Mouse (Mus musculus): Measurements from ENCODE around the gene Pde7b. TPM values are rescaled to one million over a fixed set of nuclear protein-coding genes. Genes with fewer than 3 reads are reported as not detected.
"Not testable (repeated sequence)": the region's sequence is repeated elsewhere in the genome, so short reads cannot be mapped to it uniquely, and the experiment has no call there.

The Pde7b gene
- total and polyA plus RNA-seq, 3 experiments: not detected

- Histone ChIP-seq H3K36me3 (replicated peaks in 1 of 2; ENCODE audit: control insufficient read depth in 1 of 2, insufficient read depth in 1 of 2, low read length in 1 of 2) (no peaks in the 10 kb centered on the region), H3K79me2 (replicated peaks; ENCODE audit: control insufficient read depth, extremely low read depth, insufficient read depth, poor library complexity, severe bottlenecking) (no peaks in the 10 kb centered on the region), H3K9ac (ENCODE audit: insufficient read depth, low read depth) (no peak overlapping the region), H3K4me3 (replicated peaks in 1 of 3; ENCODE audit: low read depth in 2 of 3, low read length in 2 of 3, poor library complexity in 1 of 3) (no peak overlapping the region), H3K27ac (ENCODE audit: insufficient read depth, low read depth) (no peak overlapping the region), H3K9me3 (replicated peaks; ENCODE audit: low read length) (no peaks in the 10 kb centered on the region), H3K27me3 (replicated peaks) (no peaks in the 10 kb centered on the region), H3K4me2 (ENCODE audit: insufficient read depth, low read depth, poor library complexity, severe bottlenecking) (no peak overlapping the region), H3K4me1 (ENCODE audit: control insufficient read depth in 1 of 2, insufficient read depth in 2 of 2) (no peaks in the 10 kb centered on the region)
- in situ Hi-C loops (cut with MboI; ENCODE audit: low pct_ligation_motif_present, low pct_unique_long_range_greater_than_20kb, low sequenced_read_pairs) (no loop called here), dilution Hi-C loops (cut with MboI; ENCODE audit: extremely low pct_ligation_motif_present, extremely low pct_unique_long_range_greater_than_20kb, low sequenced_read_pairs) (no loop called here)
- TF ChIP-seq MEF2A (IDR thresholded peaks at IDR 0.05; ENCODE audit: borderline replicate concordance, low read depth, low read length): no peak
- no peak for TF ChIP-seq CTCF (conservative IDR thresholded peaks at IDR 0.05 in 1 of 2, IDR thresholded peaks at IDR 0.05 in 1 of 2; ENCODE audit: low read depth in 2 of 2, low read length in 2 of 2)
- no peak for TF ChIP-seq ELF1 (IDR thresholded peaks at IDR 0.05; ENCODE audit: low read depth, low read length)
- no peak for TF ChIP-seq IRF4 (IDR thresholded peaks at IDR 0.05; ENCODE audit: low read depth, low read length)
- TF ChIP-seq CHD2 (IDR thresholded peaks at IDR 0.05; ENCODE audit: low read length): no peak
- no peak for TF ChIP-seq JUND (conservative IDR thresholded peaks at IDR 0.05; ENCODE audit: low read depth, low read length)
- no peak for TF ChIP-seq POLR2A (IDR thresholded peaks at IDR 0.05; ENCODE audit: low read depth, low read length)
- TF ChIP-seq PAX5 (IDR thresholded peaks at IDR 0.05; ENCODE audit: low read length): no peak
- TF ChIP-seq POLR2AphosphoS2 (IDR thresholded peaks at IDR 0.05; ENCODE audit: low read depth, low read length): no peak
- TF ChIP-seq EP300 (IDR thresholded peaks at IDR 0.05; ENCODE audit: low read length): no peak
- no peak for TF ChIP-seq BHLHE40 (IDR thresholded peaks at IDR 0.05; ENCODE audit: low read depth, low read length)
- TF ChIP-seq JUN (IDR thresholded peaks at IDR 0.05; ENCODE audit: insufficient read depth, low read depth, low read length): no peak
- TF ChIP-seq RCOR1 (conservative IDR thresholded peaks at IDR 0.05; ENCODE audit: low read depth, low read length): no peak
- TF ChIP-seq MXI1 (IDR thresholded peaks at IDR 0.05; ENCODE audit: low read depth, low read length): no peak
- TF ChIP-seq TCF12 (IDR thresholded peaks at IDR 0.05; ENCODE audit: low read depth, low read length): no peak
- no peak for TF ChIP-seq UBTF (IDR thresholded peaks at IDR 0.05; ENCODE audit: low read depth, low read length)
- no peak for TF ChIP-seq RAD21 (IDR thresholded peaks at IDR 0.05; ENCODE audit: low read depth, low read length)
- DNase-seq (ENCODE audit: extremely low read depth): no peak
Measured at GRCm38 (mm10) chr10:20527737-20528136, 197.1 kb downstream of the Pde7b start.

- H3K27me3 ChIP-seq (replicated peaks): no peaks in the 10 kb centered on the region
- dilution Hi-C loops (cut with MboI; ENCODE audit: extremely low pct_ligation_motif_present, extremely low pct_unique_long_range_greater_than_20kb, low sequenced_read_pairs) (no loop called here), in situ Hi-C loops (cut with MboI; ENCODE audit: low pct_ligation_motif_present, low pct_unique_long_range_greater_than_20kb, low sequenced_read_pairs) (no loop called here)
- no peaks in the 10 kb centered on the region for H3K36me3 ChIP-seq (replicated peaks in 1 of 2; ENCODE audit: control insufficient read depth in 1 of 2, insufficient read depth in 1 of 2, low read length in 1 of 2)
- no peaks in the 10 kb centered on the region for H3K79me2 ChIP-seq (replicated peaks; ENCODE audit: control insufficient read depth, extremely low read depth, insufficient read depth, poor library complexity, severe bottlenecking)
- H3K4me2 ChIP-seq (ENCODE audit: insufficient read depth, low read depth, poor library complexity, severe bottlenecking): no peak overlapping the region
- no peaks in the 10 kb centered on the region for H3K9me3 ChIP-seq (replicated peaks; ENCODE audit: low read length)
- no peak overlapping the region for H3K9ac ChIP-seq (ENCODE audit: insufficient read depth, low read depth)
- H3K27ac ChIP-seq (ENCODE audit: insufficient read depth, low read depth): no peak overlapping the region
- H3K4me3 ChIP-seq (replicated peaks in 1 of 3; ENCODE audit: low read depth in 2 of 3, low read length in 2 of 3, poor library complexity in 1 of 3): no peak overlapping the region
- DNase-seq (ENCODE audit: extremely low read depth): no peak
- TF ChIP-seq EP300 (IDR thresholded peaks at IDR 0.05; ENCODE audit: low read length) (no peak), TBP (conservative IDR thresholded peaks at IDR 0.05; ENCODE audit: low read depth, low read length) (no peak), E2F4 (IDR thresholded peaks at IDR 0.05; ENCODE audit: insufficient replicate concordance, low read depth, low read length) (no peak), RAD21 (IDR thresholded peaks at IDR 0.05; ENCODE audit: low read depth, low read length) (no peak), RCOR1 (conservative IDR thresholded peaks at IDR 0.05; ENCODE audit: low read depth, low read length) (no peak), GABPA (IDR thresholded peaks at IDR 0.05; ENCODE audit: insufficient replicate concordance, low read depth, low read length) (no peak), ZNF384 (IDR thresholded peaks at IDR 0.05; ENCODE audit: low read depth, low read length) (no peak), UBTF (IDR thresholded peaks at IDR 0.05; ENCODE audit: low read depth, low read length) (no peak), POLR2AphosphoS2 (IDR thresholded peaks at IDR 0.05; ENCODE audit: low read depth, low read length) (no peak), CTCF (conservative IDR thresholded peaks at IDR 0.05 in 1 of 2, IDR thresholded peaks at IDR 0.05 in 1 of 2; ENCODE audit: low read depth in 2 of 2, low read length in 2 of 2) (no peak), NRF1 (IDR thresholded peaks at IDR 0.05; ENCODE audit: low read depth, low read length) (no peak), MAFK (IDR thresholded peaks at IDR 0.05; ENCODE audit: insufficient replicate concordance, low read length) (no peak), ETS1 (conservative IDR thresholded peaks at IDR 0.05; ENCODE audit: low read depth, low read length) (no peak)
- peaks cover 5 to 13% of the 10 kb centered on the region in 2 experiments; a peak in 2 of 4 replicates for H3K4me1 ChIP-seq (ENCODE audit: control insufficient read depth in 1 of 2, insufficient read depth in 2 of 2)
Measured at GRCm38 (mm10) chr10:20518529-20518889, 206.4 kb downstream of the Pde7b start.

GRCm38 (mm10) chr10:20517756-20518528 is 206.9 kb downstream of the Pde7b start:
- H3K4me3 ChIP-seq (replicated peaks in 1 of 3; ENCODE audit: low read depth in 2 of 3, low read length in 2 of 3, poor library complexity in 1 of 3): peak overlapping the region in 2 of 3 experiments; percentile 45
- H3K27ac ChIP-seq (ENCODE audit: insufficient read depth, low read depth); H3K27me3 ChIP-seq (replicated peaks); in situ Hi-C loops (cut with MboI; ENCODE audit: low pct_ligation_motif_present, low pct_unique_long_range_greater_than_20kb, low sequenced_read_pairs); H3K9me3 ChIP-seq (replicated peaks; ENCODE audit: low read length); H3K9ac ChIP-seq (ENCODE audit: insufficient read depth, low read depth); H3K79me2 ChIP-seq (replicated peaks; ENCODE audit: control insufficient read depth, extremely low read depth, insufficient read depth, poor library complexity, severe bottlenecking); dilution Hi-C loops (cut with MboI; ENCODE audit: extremely low pct_ligation_motif_present, extremely low pct_unique_long_range_greater_than_20kb, low sequenced_read_pairs); H3K36me3 ChIP-seq (replicated peaks in 1 of 2; ENCODE audit: control insufficient read depth in 1 of 2, insufficient read depth in 1 of 2, low read length in 1 of 2): not testable (repeated sequence)
- DNase-seq (ENCODE audit: extremely low read depth): peak; percentile 40
- peak overlapping the region; percentile 21; the same call in 1 of the 2 replicates for H3K4me2 ChIP-seq (ENCODE audit: insufficient read depth, low read depth, poor library complexity, severe bottlenecking)
- peaks cover 6 to 13% of the 10 kb centered on the region in 2 experiments; a peak in 2 of 4 replicates for H3K4me1 ChIP-seq (ENCODE audit: control insufficient read depth in 1 of 2, insufficient read depth in 2 of 2)

Data from CH12.LX (cell line).